In genomic region chr17:36357512-36357911, GRCm38 (mm10) we compare ENCODE assay signal across 11 mouse cellular contexts. TPM values are rescaled to one million over a fixed set of nuclear protein-coding genes. Genes with fewer than 3 reads are reported as not detected.
A peak's percentile ranks its signal among the peaks of the same experiment; 100 is the strongest.
DNase-seq lines count a peak whose midpoint lies in the region; ATAC-seq and TF ChIP-seq lines count a peak whose summit lies in the region.
"Not testable (repeated sequence)": the region's sequence is repeated elsewhere in the genome, so short reads cannot be mapped to it uniquely, and the experiment has no call there.
"Had no signal": no experiment of that assay in that cellular context is flagged by ENCODE, and none has a peak within 500 bp of the region (broad histone marks: within the 10 kb centered on the region; RNA-seq: fewer than 3 reads in every experiment).

No protein-coding gene starts in this region.

- not testable (repeated sequence) for H3K27ac ChIP-seq in kidney, postnatal 0 days; midbrain, embryonic 10.5 days (replicated peaks); spleen, adult 2 months (ENCODE audit: insufficient read depth, low read length)

- not testable (repeated sequence) for TF ChIP-seq POLR2A in spleen, adult 2 months (IDR thresholded peaks at IDR 0.05; ENCODE audit: low read depth, low read length)

- H3K4me2 ChIP-seq in kidney, postnatal 0 days (ENCODE audit: low read length), result not testable (repeated sequence)

- H3K4me3 ChIP-seq in kidney, postnatal 0 days (replicated peaks; ENCODE audit: low read depth, low read length); midbrain, embryonic 10.5 days; spleen, adult 2 months (ENCODE audit: extremely low read depth, insufficient read depth, insufficient read length): not testable (repeated sequence)

- H3K36me3 ChIP-seq in kidney, postnatal 0 days (ENCODE audit: insufficient read depth, low read length); midbrain, embryonic 10.5 days; spleen, adult 2 months (ENCODE audit: control insufficient read depth, insufficient read depth, low read length): not testable (repeated sequence)

- ATAC-seq in common myeloid progenitor, adult 5-6 weeks (replicated peaks; ENCODE audit: low read depth, poor library complexity, severe bottlenecking), result peak; percentile 73; the same call in 1 of the 2 replicates
- ATAC-seq in kidney, postnatal 0 days (replicated peaks; ENCODE audit: low FRiP score, low read depth), result not testable (repeated sequence)

- H3K27me3 ChIP-seq in kidney, postnatal 0 days (ENCODE audit: insufficient read depth, low read length); midbrain, embryonic 10.5 days (ENCODE audit: low read depth, poor library complexity, severe bottlenecking); spleen, adult 2 months (ENCODE audit: control insufficient read depth, insufficient read depth, low read length): not testable (repeated sequence)

- intact Hi-C loops in left cerebral cortex, postnatal 25 days (cut with DNase I), result loop anchor here (2.0 to 5.0 kb wide), 4 partner anchors 50 to 431 kb away; no protein-coding TSS in a partner anchor

- H3K9me3 ChIP-seq in kidney, postnatal 0 days (replicated peaks; ENCODE audit: low read length); midbrain, embryonic 10.5 days (replicated peaks): not testable (repeated sequence)

- TF ChIP-seq CTCF in kidney, postnatal 0 days (IDR thresholded peaks at IDR 0.05; ENCODE audit: low read depth), result peak; percentile 78
- peak; percentile 8; the same call in 1 of the 2 replicates for TF ChIP-seq CTCF in spleen, adult 2 months (IDR thresholded peaks at IDR 0.05; ENCODE audit: extremely low read depth, insufficient read depth, insufficient read length, insufficient replicate concordance)

- not testable (repeated sequence) for H3K9ac ChIP-seq in kidney, postnatal 0 days (ENCODE audit: low read depth, low read length)

- DNase-seq in 3T3-L1 (ENCODE audit: low read depth, low spot score), result peak; percentile 71
- DNase-seq in adrenal gland, adult 18-20 months (ENCODE audit: low spot score in 2 of 2), result peak; percentile 22 to 43
- DNase-seq in gastrocnemius, postnatal 10 days, result peak; percentile 28
- DNase-seq in kidney, postnatal 0 days (ENCODE audit: low spot score), result peak; percentile 21
- peak; percentile 45 to 63 for DNase-seq in left cerebral cortex, postnatal 25 days (ENCODE audit: low spot score in 2 of 2)
- peak; percentile 30 for DNase-seq in midbrain, embryonic 10.5 days (ENCODE audit: low spot score)
- DNase-seq in spleen, adult 2 months (ENCODE audit: low read depth in 1 of 2, low spot score in 2 of 2), result peak in 1 of 2 experiments; percentile 10

- not testable (repeated sequence) for H3K4me1 ChIP-seq in kidney, postnatal 0 days (replicated peaks; ENCODE audit: insufficient read depth, low read length); midbrain, embryonic 10.5 days; spleen, adult 2 months (ENCODE audit: control insufficient read depth, insufficient read depth, insufficient read length)

RNA-seq across cellular contexts. Expression of gene H2-M10.3, which starts 10.7 kb away (rescaled TPM):
- total RNA-seq in adrenal gland, adult 18-20 months (2021), result not detected
- total RNA-seq in common myeloid progenitor, adult 5-6 weeks (2017), result not detected in 2 replicates
- not detected for total RNA-seq in gastrocnemius, postnatal 10 days (2021)
- polyA plus RNA-seq in kidney, postnatal 0 days (2015; fragmentation: Nextera tagmentation; extraction: Ambion mirVana), result not detected in 2 replicates
- total RNA-seq in left cerebral cortex, postnatal 25 days (2021), result not detected
- not detected in 2 replicates for polyA plus RNA-seq in midbrain, embryonic 10.5 days (2016; fragmentation: Nextera tagmentation; extraction: Ambion mirVana)
- polyA plus RNA-seq in spleen, adult 2 months (2012; rRNA removed), result not detected in 2 replicates
- total RNA-seq: gastrocnemius, postnatal 36 days had no signal
- polyA plus RNA-seq: intestine, embryonic 16.5 days; small intestine, adult 2 months had no signal

RNA-seq across cellular contexts. Expression of gene H2-M10.1, which starts 31.6 kb away (rescaled TPM):
- not detected for total RNA-seq in adrenal gland, adult 18-20 months (2021)
- total RNA-seq in common myeloid progenitor, adult 5-6 weeks (2017), result not detected in 2 replicates
- total RNA-seq in gastrocnemius, postnatal 10 days (2021), result not detected
- polyA plus RNA-seq in kidney, postnatal 0 days (2015; fragmentation: Nextera tagmentation; extraction: Ambion mirVana), result not detected in 2 replicates
- not detected for total RNA-seq in left cerebral cortex, postnatal 25 days (2021)
- not detected in 2 replicates for polyA plus RNA-seq in midbrain, embryonic 10.5 days (2016; fragmentation: Nextera tagmentation; extraction: Ambion mirVana)
- not detected in 2 replicates for polyA plus RNA-seq in spleen, adult 2 months (2012; rRNA removed)
- total RNA-seq: gastrocnemius, postnatal 36 days had no signal
- polyA plus RNA-seq: intestine, embryonic 16.5 days; small intestine, adult 2 months had no signal
